Mouse (Mus musculus): ENCODE measurements around the gene Ifi44.

The Ifi44 gene

GRCm38 (mm10) chr3:151749737-151750136 is at the start of gene Ifi44:
Gene Ifi44, minus strand, starts transcription at chr3:151749960.
- TF ChIP-seq GATA4 (IDR thresholded peaks at IDR 0.05; ENCODE audit: insufficient replicate concordance, low read length), result no peak

- TF ChIP-seq GATA4 (IDR thresholded peaks at IDR 0.05; ENCODE audit: insufficient replicate concordance, low read length), result no peak
These were observed 38.9 kb upstream of the Ifi44 start for GRCm38 (mm10) chr3:151788622-151789021.

GRCm38 (mm10) chr3:151775089-151775488 is 25.3 kb upstream of the Ifi44 start:
- no peak for TF ChIP-seq GATA4 (IDR thresholded peaks at IDR 0.05; ENCODE audit: insufficient replicate concordance, low read length)

GRCm38 (mm10) chr3:151771074-151771473 is 21.3 kb upstream of the Ifi44 start:
- TF ChIP-seq GATA4 (IDR thresholded peaks at IDR 0.05; ENCODE audit: insufficient replicate concordance, low read length), result no peak

- TF ChIP-seq GATA4 (IDR thresholded peaks at IDR 0.05; ENCODE audit: insufficient replicate concordance, low read length), result no peak
These were observed 1.2 kb downstream of the Ifi44 start for GRCm38 (mm10) chr3:151748514-151748913.

GRCm38 (mm10) chr3:151746058-151746457 is 3.7 kb downstream of the Ifi44 start:
- no peak for TF ChIP-seq GATA4 (IDR thresholded peaks at IDR 0.05; ENCODE audit: insufficient replicate concordance, low read length)

- no peak for TF ChIP-seq GATA4 (IDR thresholded peaks at IDR 0.05; ENCODE audit: insufficient replicate concordance, low read length)
These were observed 7.5 kb downstream of the Ifi44 start for GRCm38 (mm10) chr3:151742223-151742622.

GRCm38 (mm10) chr3:151716246-151716645 is 33.5 kb downstream of the Ifi44 start:
- TF ChIP-seq GATA4 (IDR thresholded peaks at IDR 0.05; ENCODE audit: insufficient replicate concordance, low read length), result no peak

- no peak for TF ChIP-seq GATA4 (IDR thresholded peaks at IDR 0.05; ENCODE audit: insufficient replicate concordance, low read length)
These were observed 42.4 kb downstream of the Ifi44 start for GRCm38 (mm10) chr3:151707335-151707734.
